Mouse (Mus musculus) gastrocnemius, postnatal 25 days (tissue): ENCODE results near the gene Lyg1. TPM values are rescaled to one million over a fixed set of nuclear protein-coding genes. Genes with fewer than 3 reads are reported as not detected.
"Not testable (repeated sequence)": the region's sequence is repeated elsewhere in the genome, so short reads cannot be mapped to it uniquely, and the experiment has no call there.

Experiments used
- DNase-seq: peaks from one replicate; pipeline ENCODE4 v3.0.0; 2022
- long read RNA-seq, 2 experiments: library from polyadenylated mRNA; stranded (forward); transcript quantifications; one replicate each; pipeline ENCODE4 v2.0.0; 2021
- total RNA-seq, 2 experiments: library from RNA; stranded (reverse); gene quantifications; 1 replicate in 1 of 2; 2 replicates in 1 of 2; pipeline ENCODE4 v1.2.3; 2021

Gene Lyg1
- total RNA-seq = not detected
- long read RNA-seq, experiment 1 = 0 reads
- long read RNA-seq, experiment 2 = 0 reads

DNA sequence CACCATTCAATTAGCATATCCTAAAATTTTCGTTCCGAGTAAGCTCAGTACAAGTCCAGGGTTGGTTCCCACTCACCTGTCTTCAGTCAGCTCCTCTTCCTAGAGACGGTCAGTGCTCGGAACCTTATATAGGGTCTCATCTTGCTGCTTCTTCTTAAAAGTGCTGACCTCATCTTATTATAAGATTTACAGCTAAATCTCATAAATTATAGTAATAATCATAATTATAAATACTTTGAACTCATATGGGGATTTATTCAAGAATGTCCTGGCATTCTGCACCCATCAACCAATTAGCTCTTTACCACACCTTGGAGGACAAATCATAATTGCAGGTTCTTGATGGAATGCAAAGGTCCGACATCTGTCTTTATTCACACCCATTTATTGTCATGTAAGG lies at the start of gene Lyg1:
TSS of gene Lyg1 (minus strand) at position 101 of the 400 bp plus-strand sequence.
- no peak for DNase-seq

GRCm38 (mm10) chr1:38006741-38007140 lies 49.2 kb upstream of the Lyg1 start:
- DNase-seq = no peak

DNA sequence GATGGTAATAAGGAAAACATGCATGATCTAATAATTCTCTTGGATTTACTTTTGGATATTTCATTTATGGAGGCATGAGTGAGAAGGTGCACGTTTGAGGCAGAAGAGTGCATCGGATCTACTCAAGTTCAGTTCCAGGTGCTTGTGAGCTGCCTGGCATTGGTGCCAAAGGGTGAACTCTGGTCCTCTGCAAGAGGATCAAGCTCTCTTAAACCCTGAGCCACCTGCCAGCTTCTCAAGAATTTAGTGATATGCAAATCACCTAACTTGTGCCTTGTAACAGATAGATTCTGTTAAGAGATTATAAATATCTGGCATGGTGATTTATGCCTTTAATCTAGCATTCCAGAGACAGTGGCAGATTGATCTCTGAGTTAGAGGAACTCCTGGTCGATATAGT lies 45.5 kb upstream of the Lyg1 start:
- no peak for DNase-seq

- DNase-seq = no peak
These were observed 44.4 kb upstream of the Lyg1 start for GRCm38 (mm10) chr1:38001956-38002355.

DNA sequence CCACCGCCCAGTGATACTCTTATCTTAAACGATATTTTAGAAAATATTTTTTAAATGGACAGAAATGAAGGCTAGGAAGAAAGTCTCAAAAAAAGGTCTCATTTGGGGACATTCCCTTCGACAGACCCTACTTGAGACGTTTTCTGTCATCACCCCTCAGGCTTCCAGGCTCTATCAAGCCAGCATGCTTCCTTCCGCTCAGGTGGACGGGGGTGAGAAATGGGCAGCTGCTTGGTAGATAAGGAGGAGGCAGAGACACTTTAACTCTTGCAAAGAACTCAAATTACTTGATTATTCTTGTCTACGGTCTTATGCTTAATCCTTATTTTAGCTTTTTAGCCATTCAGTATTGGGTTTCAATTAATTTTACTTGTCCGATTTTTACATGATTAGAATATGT lies 43.3 kb upstream of the Lyg1 start:
- no peak for DNase-seq

DNA sequence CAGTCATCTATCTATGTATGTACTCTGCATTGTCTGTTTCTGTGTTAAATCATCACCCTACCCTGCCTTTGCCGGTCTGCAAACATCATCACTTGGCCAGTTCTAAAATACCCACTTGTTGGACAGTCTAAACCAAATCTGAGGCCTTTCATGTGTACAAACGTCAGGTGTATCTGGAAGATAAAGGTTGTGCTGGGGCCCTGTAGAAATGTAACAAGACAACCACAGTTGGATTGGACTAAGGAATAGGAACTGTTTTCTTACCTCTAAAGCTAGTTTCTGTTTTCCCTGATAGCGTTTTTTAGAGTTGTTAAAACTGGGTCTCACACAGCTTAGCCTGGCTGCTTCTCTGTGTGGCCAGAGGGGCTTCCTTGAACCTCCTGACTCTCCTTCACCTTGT lies 42.0 kb upstream of the Lyg1 start:
- no peak for DNase-seq

DNA sequence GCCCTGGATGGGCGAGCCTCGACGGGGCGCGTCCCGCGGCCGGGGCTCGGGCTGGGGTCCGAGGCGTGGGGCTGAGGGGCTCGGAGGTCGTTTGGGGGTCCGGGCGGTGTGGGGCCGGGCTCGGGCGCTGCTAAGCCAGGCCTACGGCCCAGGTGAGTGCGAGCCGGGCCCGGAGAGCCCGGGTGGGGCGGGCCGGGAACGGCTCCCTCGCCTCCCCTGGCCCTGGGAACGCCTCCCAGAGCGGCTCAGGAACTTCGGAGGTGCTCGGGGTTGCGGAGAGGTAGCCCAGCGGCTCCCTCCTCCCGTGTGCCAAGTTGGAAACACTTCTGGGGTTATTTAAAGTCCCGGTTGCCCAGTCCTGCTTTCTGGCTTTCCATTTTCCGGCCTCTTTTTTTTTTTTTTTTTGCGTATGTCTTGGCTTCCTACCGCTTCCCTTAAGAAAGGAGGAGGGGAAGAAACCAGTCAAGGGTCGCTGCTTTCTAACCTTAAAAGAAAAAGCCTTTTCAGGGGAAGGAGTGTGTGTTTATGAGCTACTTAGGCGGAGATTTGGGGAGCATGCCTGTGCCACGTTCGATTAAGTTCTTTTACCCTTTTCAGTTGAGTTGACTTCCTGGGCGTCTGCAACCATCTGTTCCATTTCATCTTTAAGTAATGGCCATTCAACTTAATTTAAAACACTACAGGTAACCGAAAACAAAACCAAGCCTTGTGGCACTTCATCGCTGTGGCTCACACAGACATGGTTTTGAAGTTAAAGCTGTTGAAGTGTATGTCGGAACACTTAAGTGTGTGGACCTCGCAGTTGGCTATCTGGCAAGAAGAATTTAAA lies 41.0 kb upstream of the Lyg1 start:
- no peak for DNase-seq

DNA sequence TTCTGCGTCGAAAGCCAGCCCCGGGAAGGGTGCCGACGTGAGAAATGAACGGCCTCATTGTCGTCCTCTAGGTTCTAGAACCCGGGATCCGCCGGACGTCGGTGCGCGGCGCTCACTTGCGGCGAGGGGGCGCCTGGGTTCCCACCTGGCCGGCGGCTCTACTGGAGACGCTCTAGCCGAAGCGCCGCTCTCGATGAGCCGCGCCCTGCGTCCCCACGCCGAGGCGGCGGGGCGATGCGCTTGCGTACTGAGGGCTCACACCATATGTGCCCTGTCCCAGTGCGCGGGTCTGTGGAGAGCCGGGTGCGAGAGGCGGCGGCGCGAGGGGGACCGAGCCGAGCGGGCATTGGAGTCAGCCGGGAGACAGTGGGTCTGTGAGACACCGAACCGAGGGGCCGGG lies 40.3 kb upstream of the Lyg1 start, which contains the start of the genes Txndc9 and Eif5b:
TSS of gene Txndc9 (minus strand) at position 27 of the 400 bp plus-strand sequence.
TSS of gene Eif5b (plus strand) at position 144 of the 400 bp plus-strand sequence.
- peak; percentile 95 for DNase-seq

- DNase-seq = peak; percentile 98
These were observed 39.4 kb upstream of the Lyg1 start for GRCm38 (mm10) chr1:37996877-37997484.

DNA sequence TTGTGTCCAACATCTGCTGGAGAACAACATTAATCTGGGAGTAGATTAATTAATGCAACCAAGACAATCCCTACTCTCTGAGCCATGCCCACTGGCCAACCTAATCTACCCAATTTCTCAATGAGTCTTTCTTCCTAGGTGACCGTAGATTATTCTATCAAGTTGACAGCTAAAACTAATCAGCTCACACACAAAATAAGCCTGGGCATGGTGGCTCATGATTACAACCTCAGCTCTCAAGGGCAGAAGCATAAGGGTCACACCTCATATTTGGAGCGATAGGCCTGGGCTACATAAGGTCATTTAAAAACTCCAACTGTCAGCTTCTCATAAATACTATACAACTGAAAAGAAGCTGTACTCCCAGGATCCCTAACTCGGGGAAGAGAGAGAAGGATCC lies 38.7 kb upstream of the Lyg1 start:
- no peak for DNase-seq

- DNase-seq = no peak
These were observed 30.3 kb upstream of the Lyg1 start for GRCm38 (mm10) chr1:37987856-37988255.

DNA sequence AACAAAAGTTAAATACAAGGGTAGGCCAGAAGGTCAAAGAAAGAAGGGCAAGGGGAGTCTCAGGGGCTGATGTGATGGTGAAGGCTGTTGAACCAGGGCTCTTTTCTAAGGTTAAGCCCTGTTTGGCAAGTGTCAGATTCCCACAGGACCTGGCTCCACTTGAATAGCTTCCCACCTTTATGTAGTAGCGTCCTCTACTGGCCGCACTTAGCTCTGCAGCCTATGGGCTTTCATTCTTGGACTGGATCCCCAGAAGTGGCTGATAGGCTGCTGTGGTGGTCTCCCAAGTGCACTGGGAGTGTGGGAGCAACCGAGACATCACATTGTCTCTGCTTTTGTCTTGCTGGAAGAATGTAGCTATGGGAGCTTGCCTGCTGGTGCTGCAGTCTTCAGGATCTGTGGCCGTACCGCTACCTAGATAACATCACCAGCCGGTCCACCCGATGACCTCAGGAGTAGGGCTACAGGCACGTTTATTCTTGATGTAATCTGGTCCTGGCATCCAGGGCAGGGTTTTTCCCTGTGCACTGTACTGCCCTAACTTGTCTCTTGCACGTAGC lies 28.3 kb upstream of the Lyg1 start:
- no peak for DNase-seq

DNA sequence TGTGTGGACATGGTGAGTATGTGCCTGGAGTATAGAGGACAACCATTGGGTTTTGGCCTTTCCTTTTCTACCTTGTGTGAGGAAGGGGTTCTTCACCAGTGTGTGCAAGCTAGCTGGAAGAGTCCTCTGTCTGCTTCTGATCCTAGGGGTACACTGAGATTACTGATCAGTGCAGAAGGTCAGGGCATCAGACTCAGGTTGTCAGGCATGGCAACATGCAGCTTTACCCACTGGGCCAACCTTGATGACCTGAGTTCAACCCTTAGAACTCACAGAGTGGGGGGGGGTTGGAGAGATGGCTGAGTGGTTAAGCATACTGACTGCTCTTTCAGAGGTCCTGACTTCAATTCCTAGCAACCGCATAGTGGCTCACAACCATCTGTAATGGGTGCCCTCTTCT lies 26.8 kb upstream of the Lyg1 start:
- no peak for DNase-seq

DNA sequence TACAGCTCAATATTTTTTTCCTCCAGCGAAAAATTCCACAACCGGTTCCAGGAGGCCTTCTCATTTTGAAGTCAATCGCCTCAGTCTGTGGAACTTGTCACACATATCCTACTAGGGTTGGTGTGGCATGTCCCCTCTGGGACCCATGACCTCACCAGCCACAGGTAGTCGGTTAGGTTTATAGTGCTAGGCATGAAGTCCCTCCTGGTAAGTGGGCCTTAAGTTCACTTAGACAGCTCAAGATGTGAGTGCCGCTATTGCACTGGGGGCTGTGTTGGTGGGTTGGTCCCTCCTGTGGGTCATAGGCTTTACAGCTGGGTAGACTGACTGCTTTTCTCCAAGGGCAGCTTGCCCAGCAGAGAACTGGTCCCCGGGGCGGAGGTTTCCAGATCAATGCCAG lies 19.7 kb upstream of the Lyg1 start:
- DNase-seq = no peak

- DNase-seq = not testable (repeated sequence)
These were observed 19.1 kb upstream of the Lyg1 start for GRCm38 (mm10) chr1:37976666-37977065.

- no peak for DNase-seq
These were observed 14.0 kb upstream of the Lyg1 start for GRCm38 (mm10) chr1:37971520-37971919.

DNA sequence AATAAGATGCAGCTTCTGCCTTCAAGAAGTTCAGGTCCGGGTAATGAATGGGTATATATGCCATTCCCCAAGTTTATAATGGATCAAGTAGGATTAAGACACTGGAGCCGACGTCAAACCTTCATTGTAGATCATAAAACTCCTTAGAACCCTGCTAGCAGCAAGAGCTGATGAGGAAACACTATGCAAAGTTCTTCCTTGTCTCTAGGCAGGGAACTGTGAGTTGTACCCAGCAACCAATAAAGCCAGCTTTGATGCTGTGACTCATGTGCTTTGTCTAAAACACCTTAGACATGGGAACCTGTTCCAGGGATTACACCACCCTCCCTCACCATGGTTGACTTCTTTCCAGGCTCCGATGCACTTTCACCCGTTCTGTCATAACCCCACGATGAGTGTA lies 11.2 kb upstream of the Lyg1 start:
- no peak for DNase-seq

- no peak for DNase-seq
These were observed 8.0 kb upstream of the Lyg1 start for GRCm38 (mm10) chr1:37965571-37965970.

- DNase-seq = no peak
These were observed 1.9 kb upstream of the Lyg1 start for GRCm38 (mm10) chr1:37959486-37959885.

DNA sequence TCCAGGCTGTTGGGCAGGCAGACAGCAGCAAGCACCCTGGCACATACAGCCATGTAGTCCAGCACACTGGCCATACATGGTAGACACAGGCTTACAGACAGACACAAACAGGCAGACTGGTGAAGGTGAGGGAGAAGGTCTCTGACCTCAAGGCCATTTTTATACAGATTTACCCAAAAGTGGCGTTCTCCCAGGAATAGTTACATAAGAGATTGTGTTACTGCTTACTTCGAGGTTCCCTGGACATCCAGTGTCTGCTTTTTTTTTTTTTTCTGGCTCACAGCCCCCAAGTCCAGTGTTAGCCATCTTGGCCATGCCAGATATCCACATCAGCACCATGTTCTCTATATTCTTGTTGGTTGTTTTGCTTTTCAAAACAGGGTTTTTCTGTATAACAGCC lies 957 bp upstream of the Lyg1 start:
- no peak for DNase-seq

GRCm38 (mm10) chr1:37956690-37957431 lies 698 bp downstream of the Lyg1 start:
- DNase-seq = no peak

DNA sequence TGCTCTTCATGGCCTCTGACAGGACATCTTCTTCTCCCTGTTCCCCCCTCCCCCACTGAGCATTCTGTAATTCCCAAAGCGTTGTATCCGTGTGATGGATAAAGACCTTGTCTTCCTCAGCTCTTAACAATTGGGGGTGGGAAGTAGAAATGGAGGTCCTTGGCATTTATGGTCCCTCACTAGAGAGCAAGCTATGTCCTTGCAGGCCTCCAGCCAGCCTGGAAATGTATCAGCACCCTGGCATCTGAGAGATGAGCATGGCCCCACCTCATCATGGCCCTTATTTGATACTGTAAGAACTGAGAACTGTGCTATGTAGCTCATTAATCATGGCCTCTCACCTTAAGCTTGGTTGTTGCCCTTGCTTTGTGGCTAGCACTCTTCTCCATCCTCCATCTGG lies 2.3 kb downstream of the Lyg1 start:
- DNase-seq = no peak

GRCm38 (mm10) chr1:37954786-37955185 lies 2.8 kb downstream of the Lyg1 start:
- no peak for DNase-seq
